Mouse (Mus musculus): ENCODE measurements around the gene Mrm3. TPM values are rescaled to one million over a fixed set of nuclear protein-coding genes. Genes with fewer than 3 reads are reported as not detected.

The Mrm3 gene
- polyA plus RNA-seq, 2 experiments: 11.1 to 14.2 TPM

GRCm38 (mm10) chr11:76294078-76294477 lies 50.6 kb downstream of the Mrm3 start:
- ATAC-seq (ENCODE audit: insufficient read depth): no peak
- no peaks in the 10 kb centered on the region for H3K27me3 ChIP-seq (ENCODE audit: control insufficient read depth, insufficient read depth, low read length)
- H3K4me2 ChIP-seq (ENCODE audit: low read depth): no peak overlapping the region
- no peak overlapping the region for H3K27ac ChIP-seq
- 44% methylated on average over 5 of the region's 5 CpGs for WGBS (ENCODE audit: insufficient replicate concordance)
- 0 out of 4 replicates have a peak, but pooled peaks cover 0 to 4% of the 10 kb centered on the region in 2 experiments for H3K4me1 ChIP-seq (replicated peaks; ENCODE audit: control insufficient read depth in 2 of 2, insufficient read depth in 2 of 2, low read length in 1 of 2)
- H3K36me3 ChIP-seq (replicated peaks; ENCODE audit: control insufficient read depth, insufficient read depth, low read depth): no peaks in the 10 kb centered on the region
- no peaks in the 10 kb centered on the region for H3K9me3 ChIP-seq (ENCODE audit: control insufficient read depth, low read length)
- no peak for TF ChIP-seq EP300 (IDR thresholded peaks at IDR 0.05; ENCODE audit: low read depth)
- no peak for TF ChIP-seq CTCF (IDR thresholded peaks at IDR 0.05; ENCODE audit: low read depth)
- no peak overlapping the region for H3K4me3 ChIP-seq (ENCODE audit: insufficient read depth in 1 of 2, low read depth in 2 of 2, low read length in 2 of 2)
- no peak overlapping the region for H3K9ac ChIP-seq (replicated peaks)
- DNase-seq (ENCODE audit: low read depth in 3 of 3, low spot score in 3 of 3): no peak

GRCm38 (mm10) chr11:76294836-76295235 lies 51.3 kb downstream of the Mrm3 start:
- Histone ChIP-seq H3K9ac (replicated peaks) (no peak overlapping the region), H3K4me1 (replicated peaks; ENCODE audit: control insufficient read depth in 2 of 2, insufficient read depth in 2 of 2, low read length in 1 of 2) (0 out of 4 replicates have a peak, but pooled peaks cover 0 to 4% of the 10 kb centered on the region in 2 experiments), H3K4me3 (ENCODE audit: insufficient read depth in 1 of 2, low read depth in 2 of 2, low read length in 2 of 2) (no peak overlapping the region), H3K36me3 (replicated peaks; ENCODE audit: control insufficient read depth, insufficient read depth, low read depth) (no peaks in the 10 kb centered on the region), H3K27me3 (ENCODE audit: control insufficient read depth, insufficient read depth, low read length) (no peaks in the 10 kb centered on the region), H3K9me3 (ENCODE audit: control insufficient read depth, low read length) (no peaks in the 10 kb centered on the region), H3K4me2 (ENCODE audit: low read depth) (no peak overlapping the region), H3K27ac (no peak overlapping the region)
- no peak for ATAC-seq (ENCODE audit: insufficient read depth)
- 44% methylated on average over 9 of the region's 9 CpGs for WGBS (ENCODE audit: insufficient replicate concordance)
- no peak for TF ChIP-seq EP300 (IDR thresholded peaks at IDR 0.05; ENCODE audit: low read depth)
- no peak for TF ChIP-seq CTCF (IDR thresholded peaks at IDR 0.05; ENCODE audit: low read depth)
- DNase-seq (ENCODE audit: low read depth in 3 of 3, low spot score in 3 of 3): no peak

DNA sequence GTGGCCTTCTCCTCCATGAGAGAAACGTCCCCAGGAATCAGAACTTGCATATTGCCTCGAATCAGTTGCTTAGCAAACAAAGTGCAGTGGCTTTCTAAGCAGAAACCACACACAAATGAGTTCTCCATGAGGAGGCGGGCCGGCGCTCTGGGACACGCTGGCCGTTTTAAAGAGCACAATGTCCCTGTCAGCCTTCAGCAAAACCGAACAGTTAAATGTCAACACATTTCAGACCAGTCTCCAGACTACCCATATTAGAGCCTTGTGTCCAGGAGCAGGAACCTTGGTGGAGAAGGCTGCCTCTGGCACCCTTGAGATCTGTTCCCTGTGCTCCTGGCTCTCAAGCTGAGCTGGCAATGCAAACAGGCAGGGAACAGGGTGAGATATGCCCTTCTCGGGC lies 53.7 kb downstream of the Mrm3 start:
- WGBS (ENCODE audit: insufficient replicate concordance): 59% methylated on average over 9 of the region's 9 CpGs
- Histone ChIP-seq H3K36me3 (replicated peaks; ENCODE audit: control insufficient read depth, insufficient read depth, low read depth) (no peaks in the 10 kb centered on the region), H3K9me3 (ENCODE audit: control insufficient read depth, low read length) (no peaks in the 10 kb centered on the region), H3K27ac (no peak overlapping the region), H3K4me2 (ENCODE audit: low read depth) (no peak overlapping the region), H3K9ac (replicated peaks) (no peak overlapping the region), H3K4me1 (replicated peaks; ENCODE audit: control insufficient read depth in 2 of 2, insufficient read depth in 2 of 2, low read length in 1 of 2) (0 out of 4 replicates have a peak, but pooled peaks cover 0 to 1% of the 10 kb centered on the region in 2 experiments), H3K4me3 (ENCODE audit: insufficient read depth in 1 of 2, low read depth in 2 of 2, low read length in 2 of 2) (no peak overlapping the region), H3K27me3 (ENCODE audit: control insufficient read depth, insufficient read depth, low read length) (no peaks in the 10 kb centered on the region)
- DNase-seq (ENCODE audit: low read depth in 3 of 3, low spot score in 3 of 3) (no peak), ATAC-seq (ENCODE audit: insufficient read depth) (no peak)
- TF ChIP-seq CTCF (IDR thresholded peaks at IDR 0.05; ENCODE audit: low read depth) (no peak), EP300 (IDR thresholded peaks at IDR 0.05; ENCODE audit: low read depth) (no peak)

- Histone ChIP-seq H3K4me3 (ENCODE audit: insufficient read depth in 1 of 2, low read depth in 2 of 2, low read length in 2 of 2) (no peak overlapping the region), H3K27me3 (ENCODE audit: control insufficient read depth, insufficient read depth, low read length) (no peaks in the 10 kb centered on the region), H3K9me3 (ENCODE audit: control insufficient read depth, low read length) (no peaks in the 10 kb centered on the region), H3K4me1 (replicated peaks; ENCODE audit: control insufficient read depth in 2 of 2, insufficient read depth in 2 of 2, low read length in 1 of 2) (no peaks in the 10 kb centered on the region), H3K27ac (no peak overlapping the region), H3K36me3 (replicated peaks; ENCODE audit: control insufficient read depth, insufficient read depth, low read depth) (no peaks in the 10 kb centered on the region), H3K9ac (replicated peaks) (no peak overlapping the region), H3K4me2 (ENCODE audit: low read depth) (no peak overlapping the region)
- TF ChIP-seq EP300 (IDR thresholded peaks at IDR 0.05; ENCODE audit: low read depth) (no peak), CTCF (IDR thresholded peaks at IDR 0.05; ENCODE audit: low read depth) (no peak)
- WGBS (ENCODE audit: insufficient replicate concordance): 60% methylated on average over 9 of the region's 9 CpGs
- no peak for DNase-seq (ENCODE audit: low read depth in 3 of 3, low spot score in 3 of 3)
- no peak for ATAC-seq (ENCODE audit: insufficient read depth)
Observed at GRCm38 (mm10) chr11:76298457-76299000, 55.0 kb downstream of the Mrm3 start.

Other genes starting within 250 kb of the Mrm3 start
- not detected in 2 replicates for gene 1700016K19Rik, start 243.8 kb upstream of the Mrm3 start, polyA plus RNA-seq (2012; rRNA removed)
- gene 1700016K19Rik, start 243.8 kb upstream of the Mrm3 start, polyA plus RNA-seq (2014; fragmentation: Nextera tagmentation; extraction: Ambion mirVana): not detected in 2 replicates
- 0.92 and 1.3 TPM in 2 replicates for gene Rflnb, start 215.9 kb upstream of the Mrm3 start, polyA plus RNA-seq (2012; rRNA removed)
- gene Rflnb, start 215.9 kb upstream of the Mrm3 start, polyA plus RNA-seq (2014; fragmentation: Nextera tagmentation; extraction: Ambion mirVana): 1.9 and 2.3 TPM in 2 replicates
- gene Vps53, start 64.1 kb upstream of the Mrm3 start, polyA plus RNA-seq (2012; rRNA removed): 7.0 and 9.4 TPM in 2 replicates
- gene Vps53, start 64.1 kb upstream of the Mrm3 start, polyA plus RNA-seq (2014; fragmentation: Nextera tagmentation; extraction: Ambion mirVana): 12.7 and 15.4 TPM in 2 replicates
- 2.7 and 3.1 TPM in 2 replicates for gene Fam57a, start 64.0 kb upstream of the Mrm3 start, polyA plus RNA-seq (2012; rRNA removed)
- 3.0 and 3.5 TPM in 2 replicates for gene Fam57a, start 64.0 kb upstream of the Mrm3 start, polyA plus RNA-seq (2014; fragmentation: Nextera tagmentation; extraction: Ambion mirVana)
- 0.18 and 0.36 TPM in 2 replicates for gene Dbil5, start 26.1 kb upstream of the Mrm3 start, polyA plus RNA-seq (2012; rRNA removed)
- 0.61 and 1.1 TPM in 2 replicates for gene Dbil5, start 26.1 kb upstream of the Mrm3 start, polyA plus RNA-seq (2014; fragmentation: Nextera tagmentation; extraction: Ambion mirVana)
- 6.0 and 6.3 TPM in 2 replicates for gene Gemin4, start 26.1 kb upstream of the Mrm3 start, polyA plus RNA-seq (2012; rRNA removed)
- gene Gemin4, start 26.1 kb upstream of the Mrm3 start, polyA plus RNA-seq (2014; fragmentation: Nextera tagmentation; extraction: Ambion mirVana): 13.9 and 14.8 TPM in 2 replicates
- gene Glod4, start within 50 bp of the Mrm3 start, polyA plus RNA-seq (2012; rRNA removed): 10.7 and 17.9 TPM in 2 replicates
- gene Glod4, start within 50 bp of the Mrm3 start, polyA plus RNA-seq (2014; fragmentation: Nextera tagmentation; extraction: Ambion mirVana): 60.7 and 62.6 TPM in 2 replicates
- gene Nxn, start 155.4 kb downstream of the Mrm3 start, polyA plus RNA-seq (2012; rRNA removed): 2.1 TPM in 2 replicates
- 1.9 and 2.5 TPM in 2 replicates for gene Nxn, start 155.4 kb downstream of the Mrm3 start, polyA plus RNA-seq (2014; fragmentation: Nextera tagmentation; extraction: Ambion mirVana)
- 6.2 and 11.1 TPM in 2 replicates for gene Timm22, start 163.2 kb downstream of the Mrm3 start, polyA plus RNA-seq (2012; rRNA removed)
- gene Timm22, start 163.2 kb downstream of the Mrm3 start, polyA plus RNA-seq (2014; fragmentation: Nextera tagmentation; extraction: Ambion mirVana): 47.4 and 47.8 TPM in 2 replicates